Mouse (Mus musculus) forebrain, embryonic 10.5 days (tissue): Measurements from ENCODE around the gene Chpt1. TPM values are rescaled to one million over a fixed set of nuclear protein-coding genes. Genes with fewer than 3 reads are reported as not detected.
"Not testable (repeated sequence)": the region's sequence is repeated elsewhere in the genome, so short reads cannot be mapped to it uniquely, and the experiment has no call there.

Experiments
- DNase-seq: peaks from one replicate; pipeline ENCODE4 v3.0.0-alpha.2; 2017; ENCODE audit warnings: low spot score; ENCODE audit errors: extremely low spot score
- H3K27ac ChIP-seq: fragments of 300-500 bp; sonication (generic); 2 replicates; pipeline ENCODE4 v1.5.1; 2016; ENCODE audit warnings: mild to moderate bottlenecking
- H3K27me3 ChIP-seq: fragments of 300-500 bp; sonication (generic); 2 replicates; pipeline ENCODE4 v1.6.1; 2016; ENCODE audit warnings: mild to moderate bottlenecking; ENCODE audit not compliant: poor library complexity, severe bottlenecking
- H3K36me3 ChIP-seq: fragments of 300-500 bp; sonication (generic); replicated peaks from 2 replicates; pipeline ENCODE4 v1.6.1; 2016; ENCODE audit warnings: mild to moderate bottlenecking, moderate library complexity
- H3K4me1 ChIP-seq: fragments of 300-500 bp; sonication (generic); 2 replicates; pipeline ENCODE4 v1.6.1; 2016
- H3K4me3 ChIP-seq: fragments of 300-500 bp; sonication (generic); 2 replicates; pipeline ENCODE4 v1.5.1; 2016; ENCODE audit warnings: mild to moderate bottlenecking, moderate library complexity
- H3K9me3 ChIP-seq: fragments of 300-500 bp; sonication (generic); 2 replicates; pipeline ENCODE4 v1.6.1; 2016; ENCODE audit warnings: mild to moderate bottlenecking, moderate library complexity
- WGBS: fragments of 180-500 bp; shearing (Covaris S2); methylation state at CpG from one replicate; pipeline ENCODE4 v1.1.7; 2016; 5-methylcytosine and 5-hydroxymethylcytosine counted together
- polyA plus RNA-seq: library from polyadenylated mRNA; unstranded; fragments of >200 nt; fragmentation: Nextera tagmentation; extraction: Ambion mirVana; gene quantifications from 2 replicates; pipeline ENCODE4 v1.2.1, GENCODE M21; 2016

The Chpt1 gene
- 9.0 and 9.4 TPM in 2 replicates for polyA plus RNA-seq

DNA sequence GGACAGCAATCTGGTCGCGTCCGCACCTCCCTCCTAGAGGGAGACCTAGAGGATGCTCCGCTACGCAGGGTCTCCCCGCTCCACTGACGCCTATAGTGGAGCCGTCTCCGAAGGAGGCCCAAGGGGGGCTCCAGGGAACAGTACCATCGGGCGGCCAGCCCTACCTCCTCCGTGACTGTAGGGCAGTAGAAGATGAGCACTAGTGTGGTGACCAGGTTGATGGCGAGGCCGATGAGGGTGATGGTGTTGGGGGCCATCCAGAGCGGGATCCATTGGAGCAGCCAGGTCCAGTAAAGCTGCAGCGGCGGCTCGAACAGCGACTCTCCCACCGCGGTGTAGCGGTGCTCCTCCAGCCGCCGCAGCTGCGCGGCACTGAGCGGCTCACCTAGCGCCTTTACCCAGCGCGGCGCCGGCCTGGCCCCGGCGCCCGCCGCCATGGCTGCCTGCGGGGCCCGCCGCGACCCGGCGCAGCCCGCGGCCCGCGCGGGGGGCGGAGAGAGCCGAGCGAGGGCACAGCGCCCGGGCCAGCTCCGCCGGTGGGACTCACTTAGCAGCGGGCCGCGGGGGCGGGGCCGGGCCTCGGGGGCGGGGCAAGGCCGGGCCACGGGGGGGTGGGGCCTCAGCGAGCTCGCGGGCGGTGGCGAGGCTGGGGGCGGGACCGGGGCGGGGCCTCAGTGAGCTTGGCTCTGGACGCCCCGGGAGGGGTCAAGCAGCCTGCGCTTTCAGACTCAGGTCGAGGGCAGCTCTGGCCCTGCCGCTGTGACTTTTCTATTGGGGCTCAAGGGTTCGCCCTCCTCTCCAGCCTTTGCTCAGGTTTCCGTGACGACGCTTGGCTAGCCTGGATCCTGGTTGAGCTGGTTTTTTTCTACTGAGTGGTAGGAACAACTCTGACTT, at the start of gene Chpt1:
Gene Chpt1, minus strand, starts transcription at position 653 of the 894 bp plus-strand sequence.
- no peaks in the 10 kb centered on the region for H3K9me3 ChIP-seq
- no peaks in the 10 kb centered on the region for H3K36me3 ChIP-seq
- H3K4me3 ChIP-seq = peak within 1 kb of the TSS; percentile 81
- peak; percentile 86 for DNase-seq
- WGBS = under 1% methylated on average over 62 of the region's 80 CpGs
- peaks cover 36% of the 10 kb centered on the region for H3K4me1 ChIP-seq
- H3K27me3 ChIP-seq = no peaks in the 10 kb centered on the region
- H3K27ac ChIP-seq = peak within 1 kb of the TSS; percentile 90

DNA sequence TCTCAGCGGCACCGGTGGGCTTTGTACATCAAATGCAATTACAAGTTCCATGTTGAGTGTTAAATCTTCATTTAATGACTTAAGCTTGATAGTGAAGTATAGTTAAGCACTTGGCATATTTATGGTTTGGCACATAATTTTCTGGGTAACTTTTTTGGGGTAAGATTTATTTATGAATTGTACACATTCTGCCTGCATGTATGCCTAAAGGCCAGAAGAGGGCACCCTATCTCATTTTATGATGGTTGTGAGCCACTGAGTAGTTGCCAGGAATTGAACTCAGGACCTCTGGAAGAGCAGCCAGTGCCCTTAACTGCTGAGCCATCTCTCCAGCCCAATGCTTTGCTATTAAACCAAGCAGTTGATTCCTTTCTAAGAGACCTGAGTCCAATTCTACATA, 48.9 kb upstream of the Chpt1 start:
- no peaks in the 10 kb centered on the region for H3K9me3 ChIP-seq
- 93% methylated on average over 2 of the region's 2 CpGs for WGBS

GRCm38 (mm10) chr10:88550225-88550624, 46.4 kb upstream of the Chpt1 start:
- Histone ChIP-seq H3K27me3 (no peaks in the 10 kb centered on the region), H3K27ac (no peak overlapping the region), H3K4me1 (peaks cover 6% of the 10 kb centered on the region), H3K4me3 (no peak overlapping the region), H3K36me3 (no peaks in the 10 kb centered on the region), H3K9me3 (no peaks in the 10 kb centered on the region)
- no peak for DNase-seq
- WGBS = 76% methylated on average over 3 of the region's 3 CpGs

More for the DNA sequence above, 48.9 kb upstream of the Chpt1 start:
- Histone ChIP-seq H3K27me3 (no peaks in the 10 kb centered on the region), H3K4me1 (peaks cover under 1% of the 10 kb centered on the region), H3K4me3 (no peak overlapping the region), H3K27ac (no peak overlapping the region), H3K36me3 (no peaks in the 10 kb centered on the region)
- no peak for DNase-seq

DNA sequence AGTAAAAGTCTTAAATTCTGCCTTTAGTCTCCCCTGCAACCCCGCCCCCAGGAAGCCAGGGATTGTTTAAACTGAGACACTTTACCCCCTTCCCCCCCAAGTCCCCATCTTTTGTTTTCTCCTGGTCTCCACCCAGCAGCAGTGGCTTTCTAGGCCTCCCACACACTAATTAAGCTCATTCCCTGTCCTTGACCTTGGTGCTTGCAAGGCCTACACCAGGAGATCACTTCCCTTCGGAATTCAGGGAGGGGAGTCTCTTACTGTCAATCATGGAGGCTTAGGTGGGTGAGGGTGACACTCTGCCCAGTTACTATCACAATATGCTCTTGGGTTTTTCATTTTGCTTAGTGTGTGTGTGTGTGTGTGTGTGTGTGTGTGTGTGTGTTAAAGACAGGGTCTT, 43.8 kb upstream of the Chpt1 start:
- Histone ChIP-seq H3K9me3 (peaks cover 6% of the 10 kb centered on the region; the same call in 1 of the 2 replicates), H3K4me3 (no peak overlapping the region), H3K27ac (no peak overlapping the region), H3K27me3 (no peaks in the 10 kb centered on the region), H3K36me3 (no peaks in the 10 kb centered on the region), H3K4me1 (peaks cover 6% of the 10 kb centered on the region)
- WGBS = 59% methylated on average over 2 of the region's 2 CpGs
- no peak for DNase-seq

DNA sequence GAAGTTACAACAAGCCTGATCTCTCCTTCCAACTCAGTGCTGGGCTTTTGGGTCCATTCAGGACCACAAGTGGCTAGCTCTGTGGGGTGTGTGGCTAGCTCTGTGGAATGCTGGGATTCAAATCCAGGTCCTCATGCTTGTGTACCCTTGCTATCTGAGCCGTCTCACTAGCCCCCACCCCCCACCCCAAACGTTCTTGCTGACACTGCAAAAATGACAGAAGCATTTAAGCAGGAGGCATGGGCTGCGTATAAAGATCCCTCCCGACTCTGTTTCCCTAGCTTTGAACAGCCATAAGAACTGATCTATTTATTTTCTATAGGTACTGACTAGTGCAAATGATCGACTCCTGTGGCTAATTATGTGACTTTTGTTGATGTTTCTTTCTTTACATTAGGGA, 26.8 kb upstream of the Chpt1 start:
- no peaks in the 10 kb centered on the region for H3K36me3 ChIP-seq
- WGBS = 78% methylated on average over 5 of the region's 5 CpGs
- DNase-seq = no peak
- no peak overlapping the region for H3K4me3 ChIP-seq
- no peak overlapping the region for H3K27ac ChIP-seq
- no peaks in the 10 kb centered on the region for H3K27me3 ChIP-seq
- no peaks in the 10 kb centered on the region for H3K4me1 ChIP-seq
- 0 out of 2 replicates have a peak, but pooled peaks cover 4% of the 10 kb centered on the region for H3K9me3 ChIP-seq

- H3K27me3 ChIP-seq = no peaks in the 10 kb centered on the region
- DNase-seq = no peak
- H3K9me3 ChIP-seq = no peaks in the 10 kb centered on the region
- no peaks in the 10 kb centered on the region for H3K36me3 ChIP-seq
- H3K4me1 ChIP-seq = no peaks in the 10 kb centered on the region
- H3K27ac ChIP-seq = no peak overlapping the region
- H3K4me3 ChIP-seq = no peak overlapping the region
- 82% methylated on average over 2 of the region's 2 CpGs for WGBS
Measured at GRCm38 (mm10) chr10:88524016-88524415, 20.1 kb upstream of the Chpt1 start.

GRCm38 (mm10) chr10:88523212-88523611, 19.3 kb upstream of the Chpt1 start:
- Histone ChIP-seq H3K4me3 (no peak overlapping the region), H3K36me3 (no peaks in the 10 kb centered on the region), H3K27ac (no peak overlapping the region), H3K9me3 (no peaks in the 10 kb centered on the region), H3K4me1 (no peaks in the 10 kb centered on the region), H3K27me3 (no peaks in the 10 kb centered on the region)
- DNase-seq = no peak
- WGBS = 76% methylated on average over 1 of the region's 1 CpGs

GRCm38 (mm10) chr10:88522795-88523194, 18.9 kb upstream of the Chpt1 start:
- no peak for DNase-seq
- Histone ChIP-seq H3K36me3 (no peaks in the 10 kb centered on the region), H3K9me3 (no peaks in the 10 kb centered on the region), H3K4me1 (no peaks in the 10 kb centered on the region), H3K4me3 (no peak overlapping the region), H3K27me3 (no peaks in the 10 kb centered on the region), H3K27ac (no peak overlapping the region)
- 93% methylated on average over 8 of the region's 8 CpGs for WGBS

GRCm38 (mm10) chr10:88515049-88515448, 11.2 kb upstream of the Chpt1 start:
- H3K27me3 ChIP-seq, H3K4me1 ChIP-seq, H3K27ac ChIP-seq, DNase-seq, H3K9me3 ChIP-seq, H3K4me3 ChIP-seq, H3K36me3 ChIP-seq: not testable (repeated sequence)
- 89% methylated on average over 7 of the region's 7 CpGs for WGBS

DNA sequence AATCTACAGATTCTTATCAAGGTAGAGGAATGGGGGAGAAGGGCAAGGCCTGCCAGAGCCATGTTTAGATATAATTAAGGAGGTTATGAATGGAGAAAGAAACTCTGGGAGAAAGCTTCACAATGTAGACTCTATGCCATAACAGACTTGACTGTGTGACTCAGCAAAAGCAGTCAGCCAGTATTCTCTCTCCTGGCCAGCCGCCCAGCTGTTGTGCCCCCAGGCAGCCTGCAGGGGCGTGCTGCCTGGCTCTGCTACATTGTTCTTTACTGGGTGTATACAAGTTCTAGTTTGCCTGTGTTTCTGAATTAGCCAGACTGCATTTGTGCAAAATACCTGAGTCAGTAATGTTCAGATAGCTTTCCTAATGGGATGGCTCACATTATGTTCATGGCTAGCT, 10.6 kb upstream of the Chpt1 start:
- no peak for DNase-seq
- Histone ChIP-seq H3K36me3 (no peaks in the 10 kb centered on the region), H3K27ac (no peak overlapping the region), H3K9me3 (no peaks in the 10 kb centered on the region), H3K27me3 (no peaks in the 10 kb centered on the region), H3K4me3 (no peak overlapping the region), H3K4me1 (no peaks in the 10 kb centered on the region)
- WGBS = 51% methylated on average over 2 of the region's 2 CpGs

GRCm38 (mm10) chr10:88513574-88514135, 9.8 kb upstream of the Chpt1 start:
- Histone ChIP-seq H3K9me3 (no peaks in the 10 kb centered on the region), H3K36me3 (no peaks in the 10 kb centered on the region), H3K4me1 (no peaks in the 10 kb centered on the region), H3K27ac (no peak overlapping the region), H3K4me3 (no peak overlapping the region), H3K27me3 (no peaks in the 10 kb centered on the region)
- no peak for DNase-seq
- WGBS = 70% methylated on average over 8 of the region's 8 CpGs

DNA sequence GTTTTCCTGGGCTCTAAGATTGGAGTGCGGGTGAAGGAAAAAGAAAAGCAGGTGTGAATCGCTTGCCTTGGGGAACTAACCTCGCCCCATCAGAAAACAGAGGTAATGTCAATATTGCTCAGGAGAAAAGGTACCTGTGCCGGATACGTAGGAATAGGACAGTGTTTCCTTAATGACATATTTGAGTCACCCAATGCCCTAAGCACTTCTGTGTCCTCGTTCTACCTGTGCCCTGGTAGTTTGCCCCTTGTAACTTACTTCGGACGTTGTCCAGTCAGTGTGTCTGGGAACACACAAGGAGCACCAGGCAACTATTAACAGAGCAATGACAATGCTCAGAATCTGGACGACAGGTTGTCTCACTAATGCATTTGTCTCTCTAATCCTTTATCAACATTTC, 7.5 kb upstream of the Chpt1 start:
- Histone ChIP-seq H3K4me1 (no peaks in the 10 kb centered on the region), H3K36me3 (no peaks in the 10 kb centered on the region), H3K27me3 (no peaks in the 10 kb centered on the region), H3K27ac (no peak overlapping the region), H3K9me3 (no peaks in the 10 kb centered on the region), H3K4me3 (no peak overlapping the region)
- DNase-seq = no peak
- WGBS = 91% methylated on average over 9 of the region's 9 CpGs
